Mouse (Mus musculus) G1E (cell line): Measurements from ENCODE around the gene Tas1r2.

Source experiments
- CTCF ChIP-seq: IDR thresholded peaks from 2 replicates; pipeline ENCODE4 v1.5.1; 2012; ENCODE audit warnings: low read depth, low read length, inconsistent platforms, mixed read lengths
- GATA1 ChIP-seq: IDR thresholded peaks from 2 replicates; pipeline ENCODE4 v1.6.1; 2012; ENCODE audit warnings: borderline replicate concordance, low read length, inconsistent platforms, mixed read lengths
- POLR2AphosphoS5 ChIP-seq: IDR thresholded peaks from 2 replicates; pipeline ENCODE4 v1.6.1; 2012; ENCODE audit warnings: low read depth, low read length, inconsistent platforms; ENCODE audit not compliant: insufficient replicate concordance

- TF ChIP-seq POLR2AphosphoS5 (no peak), CTCF (no peak), GATA1 (no peak)
Measured at GRCm38 (mm10) chr4:139693315-139693714, 40.0 kb downstream of the Tas1r2 start.
